Mouse (Mus musculus): ENCODE results near the gene Myrip. TPM values are rescaled to one million over a fixed set of nuclear protein-coding genes. Genes with fewer than 3 reads are reported as not detected.

The Myrip gene
- polyA plus RNA-seq, 1 experiment from 2014 or later = 0.66 TPM

GRCm38 (mm10) chr9:120345651-120346151 is 44.4 kb downstream of the Myrip start:
- DNase-seq (ENCODE audit: low spot score) (peak; percentile 41), ATAC-seq (ENCODE audit: low FRiP score) (no peak)
- no peaks in the 10 kb centered on the region for H3K36me3 ChIP-seq (ENCODE audit: control insufficient read depth, insufficient read depth, low read length)
- H3K4me3 ChIP-seq (ENCODE audit: low read depth, low read length) = no peak overlapping the region
- no peak overlapping the region for H3K9ac ChIP-seq (ENCODE audit: low read depth, low read length)
- no peak overlapping the region for H3K4me2 ChIP-seq (replicated peaks; ENCODE audit: low read depth, low read length)
- no peaks in the 10 kb centered on the region for H3K27me3 ChIP-seq (ENCODE audit: control insufficient read depth, insufficient read depth, low read length)
- H3K4me1 ChIP-seq (replicated peaks; ENCODE audit: control insufficient read depth, insufficient read depth, low read length) = 0 out of 2 replicates have a peak, but pooled peaks cover 2% of the 10 kb centered on the region
- no peak overlapping the region for H3K27ac ChIP-seq (ENCODE audit: low read depth, low read length)
- H3K9me3 ChIP-seq (ENCODE audit: control insufficient read depth, low read length) = no peaks in the 10 kb centered on the region
- 27% methylated on average over 5 of the region's 5 CpGs for WGBS

GRCm38 (mm10) chr9:120349145-120349544 is 47.8 kb downstream of the Myrip start:
- Histone ChIP-seq H3K27ac (ENCODE audit: low read depth, low read length) (no peak overlapping the region), H3K4me3 (ENCODE audit: low read depth, low read length) (no peak overlapping the region), H3K9ac (ENCODE audit: low read depth, low read length) (no peak overlapping the region), H3K4me1 (replicated peaks; ENCODE audit: control insufficient read depth, insufficient read depth, low read length) (0 out of 2 replicates have a peak, but pooled peaks cover 2% of the 10 kb centered on the region), H3K27me3 (ENCODE audit: control insufficient read depth, insufficient read depth, low read length) (no peaks in the 10 kb centered on the region), H3K9me3 (ENCODE audit: control insufficient read depth, low read length) (no peaks in the 10 kb centered on the region), H3K4me2 (replicated peaks; ENCODE audit: low read depth, low read length) (no peak overlapping the region), H3K36me3 (ENCODE audit: control insufficient read depth, insufficient read depth, low read length) (no peaks in the 10 kb centered on the region)
- DNase-seq (ENCODE audit: low spot score) = no peak
- ATAC-seq (ENCODE audit: low FRiP score) = no peak
- WGBS = 62% methylated on average over 4 of the region's 4 CpGs

DNA sequence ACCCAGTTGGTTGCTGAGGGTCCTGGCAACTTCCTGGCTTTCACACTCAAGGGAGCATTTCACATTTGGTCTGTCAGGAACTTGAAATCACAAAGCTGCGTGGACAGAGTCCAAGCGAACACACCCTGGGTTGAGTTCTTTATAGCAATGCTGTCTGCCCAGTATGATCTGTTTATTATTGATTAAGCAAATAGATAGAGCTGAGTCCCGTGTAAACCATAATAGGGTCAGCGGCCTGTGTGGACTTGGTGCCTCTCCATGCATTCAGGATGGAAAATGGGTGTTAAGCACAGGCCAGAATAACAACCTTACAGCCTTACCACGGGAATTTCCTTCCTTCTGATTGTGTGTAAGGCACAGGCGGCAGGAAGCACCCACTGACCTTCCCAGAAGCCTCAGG is 49.0 kb downstream of the Myrip start:
- 64% methylated on average over 6 of the region's 6 CpGs for WGBS
- no peak overlapping the region for H3K27ac ChIP-seq (ENCODE audit: low read depth, low read length)
- H3K4me2 ChIP-seq (replicated peaks; ENCODE audit: low read depth, low read length) = no peak overlapping the region
- H3K4me1 ChIP-seq (replicated peaks; ENCODE audit: control insufficient read depth, insufficient read depth, low read length) = 0 out of 2 replicates have a peak, but pooled peaks cover 2% of the 10 kb centered on the region
- no peaks in the 10 kb centered on the region for H3K9me3 ChIP-seq (ENCODE audit: control insufficient read depth, low read length)
- ATAC-seq (ENCODE audit: low FRiP score) (no peak), DNase-seq (ENCODE audit: low spot score) (no peak)
- no peaks in the 10 kb centered on the region for H3K36me3 ChIP-seq (ENCODE audit: control insufficient read depth, insufficient read depth, low read length)
- no peak overlapping the region for H3K4me3 ChIP-seq (ENCODE audit: low read depth, low read length)
- no peaks in the 10 kb centered on the region for H3K27me3 ChIP-seq (ENCODE audit: control insufficient read depth, insufficient read depth, low read length)
- H3K9ac ChIP-seq (ENCODE audit: low read depth, low read length) = no peak overlapping the region

DNA sequence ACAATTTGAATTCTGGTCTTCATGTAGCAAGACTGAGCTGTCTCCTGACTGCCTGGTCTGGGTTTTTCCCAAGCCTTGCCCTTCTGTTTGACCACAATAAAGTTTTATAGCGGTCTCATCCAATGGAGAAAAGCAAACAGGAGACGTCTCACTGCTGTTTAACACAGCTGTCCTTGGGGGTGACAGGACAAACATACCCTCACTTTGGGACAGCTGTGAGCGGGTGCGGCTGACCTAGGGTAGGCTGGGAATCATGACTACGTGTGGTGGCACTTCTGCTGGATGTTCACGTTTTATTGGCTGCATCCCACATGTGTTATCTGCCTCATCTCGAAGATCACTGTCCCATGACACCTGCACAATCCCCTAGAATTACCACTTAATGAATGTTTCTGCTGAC is 49.7 kb downstream of the Myrip start:
- Histone ChIP-seq H3K4me2 (replicated peaks; ENCODE audit: low read depth, low read length) (no peak overlapping the region), H3K9me3 (ENCODE audit: control insufficient read depth, low read length) (no peaks in the 10 kb centered on the region), H3K9ac (ENCODE audit: low read depth, low read length) (no peak overlapping the region), H3K4me1 (replicated peaks; ENCODE audit: control insufficient read depth, insufficient read depth, low read length) (no peaks in the 10 kb centered on the region), H3K27me3 (ENCODE audit: control insufficient read depth, insufficient read depth, low read length) (no peaks in the 10 kb centered on the region), H3K27ac (ENCODE audit: low read depth, low read length) (no peak overlapping the region), H3K36me3 (ENCODE audit: control insufficient read depth, insufficient read depth, low read length) (no peaks in the 10 kb centered on the region), H3K4me3 (ENCODE audit: low read depth, low read length) (no peak overlapping the region)
- no peak for DNase-seq (ENCODE audit: low spot score)
- 77% methylated on average over 7 of the region's 7 CpGs for WGBS
- no peak for ATAC-seq (ENCODE audit: low FRiP score)

DNA sequence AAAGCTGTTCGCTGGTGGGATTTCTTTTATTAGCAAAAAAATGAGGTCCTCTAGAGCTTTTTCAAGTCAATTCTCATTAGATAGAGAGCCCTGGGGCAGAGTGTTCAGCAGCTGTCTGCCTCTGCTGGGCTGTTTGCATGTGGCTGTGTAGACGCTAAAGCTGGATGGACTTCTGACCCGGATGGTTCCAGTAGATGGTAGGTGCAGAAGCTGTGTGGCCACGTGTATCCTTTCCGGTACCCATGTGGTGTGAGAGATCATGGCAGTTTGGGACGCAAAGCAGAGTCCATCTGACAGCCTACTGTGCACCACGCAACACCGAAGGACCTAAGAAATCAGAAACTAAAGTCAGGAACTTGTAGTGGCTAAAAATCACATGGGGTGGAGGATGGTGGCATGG is 50.2 kb downstream of the Myrip start:
- H3K4me3 ChIP-seq (ENCODE audit: low read depth, low read length) = no peak overlapping the region
- no peak overlapping the region for H3K27ac ChIP-seq (ENCODE audit: low read depth, low read length)
- no peaks in the 10 kb centered on the region for H3K36me3 ChIP-seq (ENCODE audit: control insufficient read depth, insufficient read depth, low read length)
- DNase-seq (ENCODE audit: low spot score) (no peak), ATAC-seq (ENCODE audit: low FRiP score) (no peak)
- H3K4me2 ChIP-seq (replicated peaks; ENCODE audit: low read depth, low read length) = no peak overlapping the region
- no peaks in the 10 kb centered on the region for H3K27me3 ChIP-seq (ENCODE audit: control insufficient read depth, insufficient read depth, low read length)
- WGBS = 89% methylated on average over 8 of the region's 8 CpGs
- H3K9me3 ChIP-seq (ENCODE audit: control insufficient read depth, low read length) = no peaks in the 10 kb centered on the region
- no peaks in the 10 kb centered on the region for H3K4me1 ChIP-seq (replicated peaks; ENCODE audit: control insufficient read depth, insufficient read depth, low read length)
- no peak overlapping the region for H3K9ac ChIP-seq (ENCODE audit: low read depth, low read length)

- ATAC-seq (ENCODE audit: low FRiP score) (no peak), DNase-seq (ENCODE audit: low spot score) (no peak)
- Histone ChIP-seq H3K9me3 (ENCODE audit: control insufficient read depth, low read length) (no peaks in the 10 kb centered on the region), H3K4me3 (ENCODE audit: low read depth, low read length) (no peak overlapping the region), H3K4me2 (replicated peaks; ENCODE audit: low read depth, low read length) (no peak overlapping the region), H3K9ac (ENCODE audit: low read depth, low read length) (no peak overlapping the region), H3K36me3 (ENCODE audit: control insufficient read depth, insufficient read depth, low read length) (no peaks in the 10 kb centered on the region), H3K4me1 (replicated peaks; ENCODE audit: control insufficient read depth, insufficient read depth, low read length) (no peaks in the 10 kb centered on the region), H3K27me3 (ENCODE audit: control insufficient read depth, insufficient read depth, low read length) (no peaks in the 10 kb centered on the region), H3K27ac (ENCODE audit: low read depth, low read length) (no peak overlapping the region)
- 85% methylated on average over 4 of the region's 4 CpGs for WGBS
Measured at GRCm38 (mm10) chr9:120353036-120353435, 51.7 kb downstream of the Myrip start.

DNA sequence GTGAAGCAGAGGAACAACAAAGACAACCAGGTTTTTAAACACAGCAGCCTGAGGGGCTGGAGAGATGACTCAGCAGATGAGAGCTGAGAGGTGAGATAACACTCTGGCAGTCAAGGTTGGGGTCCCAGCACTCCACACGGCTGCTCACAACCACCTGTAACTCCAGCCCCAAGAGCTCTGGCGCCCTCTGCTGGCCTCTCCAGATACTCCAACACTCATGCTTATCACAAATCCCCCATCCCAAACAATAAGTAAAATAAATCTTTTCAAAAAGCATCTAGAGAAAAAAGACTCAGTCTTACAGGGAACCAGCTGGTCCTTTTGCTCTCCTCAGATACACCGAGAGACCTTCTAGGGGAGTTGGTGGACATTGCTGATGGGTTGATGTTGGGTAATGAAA is 52.7 kb downstream of the Myrip start:
- WGBS = 72% methylated on average over 3 of the region's 3 CpGs

DNA sequence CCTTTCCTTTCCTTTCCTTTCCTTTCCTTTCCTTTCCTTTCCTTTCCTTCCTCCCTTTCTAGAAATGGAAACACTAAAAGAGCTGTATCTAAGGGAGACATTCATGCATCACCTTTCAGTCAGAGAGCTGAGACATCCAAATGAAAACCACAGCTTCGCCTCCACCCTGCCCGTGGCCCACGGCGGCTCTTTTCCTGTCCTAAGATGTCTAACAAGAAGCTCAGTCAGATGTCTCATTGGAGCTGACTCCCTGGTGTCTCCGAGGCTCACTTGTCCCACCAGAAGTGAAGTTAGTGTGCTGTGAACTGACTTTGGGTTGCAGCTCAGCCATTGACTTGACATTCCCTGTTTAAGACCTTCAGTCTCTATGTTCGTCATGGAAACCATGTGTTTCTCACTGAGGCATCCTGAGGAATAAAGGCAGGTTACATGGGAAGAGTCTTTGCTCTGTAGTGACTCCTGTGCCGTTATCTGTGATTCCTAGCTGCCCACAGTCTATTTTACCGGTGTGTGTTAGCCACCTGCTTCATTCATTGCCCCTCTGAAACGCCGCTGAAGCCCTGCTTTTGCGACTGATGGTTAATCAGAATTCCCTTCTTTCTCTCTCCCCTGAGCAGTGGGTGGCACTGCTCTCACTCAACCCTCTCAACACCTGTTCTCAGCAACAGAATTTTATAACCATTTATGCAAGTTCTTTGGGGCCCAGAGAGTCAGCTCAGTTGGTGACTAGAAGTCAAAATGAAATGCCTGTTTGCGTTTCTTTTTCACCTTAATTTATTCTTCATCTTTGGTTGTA is 53.4 kb downstream of the Myrip start:
- no peak overlapping the region for H3K9ac ChIP-seq (ENCODE audit: low read depth, low read length)
- H3K4me1 ChIP-seq (replicated peaks; ENCODE audit: control insufficient read depth, insufficient read depth, low read length) = no peaks in the 10 kb centered on the region
- no peak overlapping the region for H3K4me2 ChIP-seq (replicated peaks; ENCODE audit: low read depth, low read length)
- no peaks in the 10 kb centered on the region for H3K9me3 ChIP-seq (ENCODE audit: control insufficient read depth, low read length)
- 89% methylated on average over 12 of the region's 12 CpGs for WGBS
- no peak overlapping the region for H3K4me3 ChIP-seq (ENCODE audit: low read depth, low read length)
- H3K27ac ChIP-seq (ENCODE audit: low read depth, low read length) = no peak overlapping the region
- ATAC-seq (ENCODE audit: low FRiP score) (no peak), DNase-seq (ENCODE audit: low spot score) (no peak)
- no peaks in the 10 kb centered on the region for H3K27me3 ChIP-seq (ENCODE audit: control insufficient read depth, insufficient read depth, low read length)
- no peaks in the 10 kb centered on the region for H3K36me3 ChIP-seq (ENCODE audit: control insufficient read depth, insufficient read depth, low read length)

More for the DNA sequence above, 52.7 kb downstream of the Myrip start:
- ATAC-seq (ENCODE audit: low FRiP score) (no peak), DNase-seq (ENCODE audit: low spot score) (no peak)
- no peaks in the 10 kb centered on the region for H3K4me1 ChIP-seq (replicated peaks; ENCODE audit: control insufficient read depth, insufficient read depth, low read length)
- H3K9ac ChIP-seq (ENCODE audit: low read depth, low read length) = no peak overlapping the region
- no peaks in the 10 kb centered on the region for H3K27me3 ChIP-seq (ENCODE audit: control insufficient read depth, insufficient read depth, low read length)
- H3K9me3 ChIP-seq (ENCODE audit: control insufficient read depth, low read length) = no peaks in the 10 kb centered on the region
- no peak overlapping the region for H3K27ac ChIP-seq (ENCODE audit: low read depth, low read length)
- H3K4me3 ChIP-seq (ENCODE audit: low read depth, low read length) = no peak overlapping the region
- no peaks in the 10 kb centered on the region for H3K36me3 ChIP-seq (ENCODE audit: control insufficient read depth, insufficient read depth, low read length)
- H3K4me2 ChIP-seq (replicated peaks; ENCODE audit: low read depth, low read length) = no peak overlapping the region

DNA sequence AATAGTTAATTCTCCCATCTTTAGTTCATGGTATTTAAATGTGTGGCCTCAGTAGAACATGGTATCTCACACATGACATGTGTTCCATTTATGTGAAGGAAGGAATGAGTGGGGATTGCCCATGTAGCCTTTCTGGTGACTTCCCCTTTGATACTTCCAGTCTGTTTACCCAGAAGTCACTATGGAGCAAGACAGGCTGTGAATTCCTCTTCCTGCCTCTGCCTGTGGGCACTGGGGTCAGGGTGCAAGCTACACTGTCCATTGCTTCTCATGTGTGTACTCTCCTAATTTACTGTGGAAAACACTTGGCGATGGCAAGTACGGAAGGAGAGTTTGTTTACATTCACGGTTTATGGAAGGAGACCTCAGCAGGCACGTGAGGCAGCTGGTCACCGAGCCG is 55.2 kb downstream of the Myrip start:
- H3K4me2 ChIP-seq (replicated peaks; ENCODE audit: low read depth, low read length) = no peak overlapping the region
- H3K4me1 ChIP-seq (replicated peaks; ENCODE audit: control insufficient read depth, insufficient read depth, low read length) = no peaks in the 10 kb centered on the region
- no peak overlapping the region for H3K4me3 ChIP-seq (ENCODE audit: low read depth, low read length)
- no peaks in the 10 kb centered on the region for H3K27me3 ChIP-seq (ENCODE audit: control insufficient read depth, insufficient read depth, low read length)
- no peak overlapping the region for H3K27ac ChIP-seq (ENCODE audit: low read depth, low read length)
- WGBS = 89% methylated on average over 6 of the region's 6 CpGs
- H3K9ac ChIP-seq (ENCODE audit: low read depth, low read length) = no peak overlapping the region
- no peak for DNase-seq (ENCODE audit: low spot score)
- ATAC-seq (ENCODE audit: low FRiP score) = no peak
- H3K9me3 ChIP-seq (ENCODE audit: control insufficient read depth, low read length) = no peaks in the 10 kb centered on the region
- H3K36me3 ChIP-seq (ENCODE audit: control insufficient read depth, insufficient read depth, low read length) = no peaks in the 10 kb centered on the region
